Mouse (Mus musculus) brown adipose tissue, adult 24 weeks (tissue): Measurements from ENCODE around the gene F2rl3. TPM values are rescaled to one million over a fixed set of nuclear protein-coding genes. Genes with fewer than 3 reads are reported as not detected.

ENCODE experiments used
- H3K27ac ChIP-seq: fragments of 200-500 bp; replicated peaks from 2 replicates; pipeline ENCODE4 v1.5.1; 2012; ENCODE audit warnings: low read depth, mild to moderate bottlenecking, low read length
- H3K4me1 ChIP-seq: fragments of 200-500 bp; 2 replicates; pipeline ENCODE4 v1.6.1; 2012; ENCODE audit warnings: low read length, mixed read lengths; ENCODE audit not compliant: control insufficient read depth, insufficient read depth, insufficient read length
- H3K4me3 ChIP-seq: fragments of 200-500 bp; 2 replicates; pipeline ENCODE4 v1.5.1; 2012; ENCODE audit warnings: low read depth, mild to moderate bottlenecking, low read length, moderate library complexity; ENCODE audit not compliant: insufficient read depth
- polyA plus RNA-seq: library from polyadenylated mRNA; stranded (reverse); fragments of >200 nt; gene quantifications from 2 replicates; pipeline ENCODE4 v1.2.4, GENCODE M21; 2012; ENCODE audit not compliant: missing spikeins, insufficient read depth, insufficient read length

The F2rl3 gene
- polyA plus RNA-seq, 1 experiment, result 0.59 TPM

GRCm38 (mm10) chr8:72753781-72754180 is 7.9 kb upstream of the F2rl3 start:
- Histone ChIP-seq H3K4me3 (no peak overlapping the region), H3K27ac (no peak overlapping the region), H3K4me1 (no peaks in the 10 kb centered on the region)

DNA sequence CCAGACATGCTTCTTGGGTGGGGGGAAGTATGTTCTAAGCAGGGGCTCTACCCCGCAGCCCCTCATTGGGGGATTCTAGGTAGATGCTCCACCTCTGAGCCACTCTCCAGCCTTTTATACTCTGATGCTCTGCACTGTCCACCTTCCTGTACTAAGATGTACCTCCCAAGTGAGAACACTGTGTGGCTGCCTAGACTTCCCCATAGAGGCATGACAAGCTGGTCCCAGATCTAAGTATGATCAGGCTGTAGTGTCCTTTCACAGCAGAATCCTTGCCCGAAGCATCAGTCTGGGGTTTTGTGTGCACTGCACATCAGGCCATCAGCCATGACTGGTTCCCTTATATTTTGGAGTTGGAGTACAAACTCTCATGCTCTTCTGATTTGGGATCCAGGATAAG is 5.6 kb upstream of the F2rl3 start:
- no peaks in the 10 kb centered on the region for H3K4me1 ChIP-seq
- H3K4me3 ChIP-seq, result no peak overlapping the region
- no peak overlapping the region for H3K27ac ChIP-seq

- Histone ChIP-seq H3K4me1 (peaks cover 4% of the 10 kb centered on the region; the same call in 1 of the 2 replicates), H3K27ac (no peak overlapping the region), H3K4me3 (no peak overlapping the region)
These were observed 4.8 kb upstream of the F2rl3 start for GRCm38 (mm10) chr8:72756771-72757390.

DNA sequence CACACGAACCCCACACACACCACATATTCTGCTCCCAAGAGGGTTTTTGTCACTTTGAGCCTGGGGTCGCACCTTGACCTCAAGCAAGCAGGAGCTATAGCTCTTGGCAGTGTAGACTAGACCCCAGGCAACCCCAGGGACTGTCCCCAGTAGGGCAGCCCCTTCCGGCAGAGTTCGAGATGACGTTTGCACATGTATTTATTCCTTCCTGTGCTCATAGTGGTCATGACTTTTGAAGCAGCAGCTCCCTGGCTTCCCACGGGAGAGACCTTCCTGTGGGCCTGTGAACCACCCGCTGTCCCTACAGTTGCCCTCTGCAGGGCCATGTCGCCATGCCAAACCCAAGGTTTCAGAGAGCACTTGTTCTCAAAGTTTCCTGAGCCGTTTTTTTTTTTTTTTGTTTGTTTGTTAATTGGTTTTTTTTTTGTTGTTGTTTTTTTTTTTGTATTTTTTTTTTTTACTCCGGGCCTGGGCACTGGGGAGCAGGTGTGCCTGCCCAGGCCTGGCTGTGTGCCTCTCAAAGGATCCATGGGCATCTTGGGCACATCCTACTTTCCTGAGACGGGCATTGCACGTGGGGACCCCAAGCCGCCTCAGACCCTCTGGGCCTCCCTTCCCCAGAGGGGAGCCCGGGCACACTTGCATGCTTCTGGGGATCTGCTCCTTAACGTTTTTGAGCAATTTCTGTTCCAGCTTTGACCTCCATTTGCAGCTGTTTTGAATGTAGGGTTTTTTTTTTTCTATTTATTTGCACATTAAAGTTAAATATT is 4.1 kb upstream of the F2rl3 start:
- Histone ChIP-seq H3K4me3 (no peak overlapping the region), H3K27ac (no peak overlapping the region), H3K4me1 (peaks cover 4% of the 10 kb centered on the region)

DNA sequence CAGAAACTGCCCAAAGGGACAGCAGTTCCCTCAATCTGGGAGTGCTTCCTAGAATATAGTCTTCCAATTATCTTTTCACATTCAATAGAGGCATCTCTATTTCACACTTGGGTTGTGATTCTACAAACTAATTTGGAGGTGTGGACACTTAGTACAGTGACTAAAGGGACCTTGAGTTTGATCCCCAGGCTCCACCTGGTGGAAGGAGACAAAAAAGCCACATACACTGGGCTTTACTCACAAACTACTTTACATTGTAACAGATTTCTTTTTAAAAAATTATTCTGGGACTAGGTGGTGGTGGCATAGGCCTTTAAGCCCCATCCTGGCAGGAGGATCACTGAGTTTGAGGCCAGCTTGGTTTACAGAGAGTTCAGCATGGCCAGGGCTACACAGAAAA is 3.4 kb upstream of the F2rl3 start:
- Histone ChIP-seq H3K27ac (no peak overlapping the region), H3K4me3 (no peak overlapping the region)

GRCm38 (mm10) chr8:72760216-72760615 is 1.5 kb upstream of the F2rl3 start:
- peaks cover 8% of the 10 kb centered on the region for H3K4me1 ChIP-seq
- no peak overlapping the region for H3K4me3 ChIP-seq

More for the DNA sequence above, 3.4 kb upstream of the F2rl3 start:
- peaks cover 6% of the 10 kb centered on the region for H3K4me1 ChIP-seq

GRCm38 (mm10) chr8:72762306-72762705 is 626 bp downstream of the F2rl3 start:
- peak overlapping the region; percentile 60 for H3K4me3 ChIP-seq
- peak overlapping the region; percentile 78 for H3K27ac ChIP-seq
- H3K4me1 ChIP-seq, result peaks cover 8% of the 10 kb centered on the region

More at GRCm38 (mm10) chr8:72760216-72760615, 1.5 kb upstream of the F2rl3 start:
- H3K27ac ChIP-seq, result no peak overlapping the region

- Histone ChIP-seq H3K27ac (no peak overlapping the region), H3K4me3 (no peak overlapping the region), H3K4me1 (peaks cover 8% of the 10 kb centered on the region)
These were observed 4.0 kb downstream of the F2rl3 start for GRCm38 (mm10) chr8:72765696-72766095.

DNA sequence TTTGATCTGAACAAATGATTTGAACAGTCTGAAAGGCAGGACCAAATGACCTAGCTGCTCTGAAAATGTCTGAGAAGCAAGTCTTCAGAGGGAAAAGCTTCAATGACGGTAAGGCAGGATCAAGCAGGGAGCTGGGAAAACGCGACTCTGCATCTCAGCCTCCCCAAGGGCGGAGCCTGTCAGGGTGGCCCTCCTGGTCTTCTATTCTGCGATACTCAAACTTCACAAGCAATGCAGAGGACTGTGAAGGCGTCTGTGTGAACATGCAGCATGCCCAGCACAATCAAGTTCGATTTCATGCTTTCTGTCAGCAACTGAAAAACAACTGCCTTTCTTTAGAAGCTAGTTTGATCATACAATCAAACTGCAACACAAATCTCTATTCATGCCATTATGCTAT is 5.1 kb downstream of the F2rl3 start:
- Histone ChIP-seq H3K4me3 (no peak overlapping the region), H3K27ac (no peak overlapping the region), H3K4me1 (peaks cover 6% of the 10 kb centered on the region)

DNA sequence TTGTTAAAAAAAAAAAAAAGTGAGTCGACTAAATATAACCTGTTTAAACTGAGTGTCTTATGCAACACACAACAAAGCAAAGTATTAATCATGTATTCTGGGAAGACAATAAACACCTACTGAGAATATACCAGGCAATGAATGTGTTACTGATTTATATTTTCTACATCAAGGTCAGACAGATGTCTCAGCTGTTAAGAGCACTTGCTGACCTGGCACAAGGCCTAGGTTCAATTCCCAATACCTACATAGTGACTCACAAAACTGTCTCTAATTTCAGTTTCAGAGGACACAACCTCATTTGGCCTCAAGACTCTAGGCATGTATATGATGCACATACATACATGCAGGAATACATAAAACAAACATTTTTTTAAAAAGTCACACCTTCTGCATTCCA is 16.1 kb downstream of the F2rl3 start:
- no peak overlapping the region for H3K27ac ChIP-seq
- no peaks in the 10 kb centered on the region for H3K4me1 ChIP-seq
- no peak overlapping the region for H3K4me3 ChIP-seq

- Histone ChIP-seq H3K4me3 (no peak overlapping the region), H3K4me1 (no peaks in the 10 kb centered on the region), H3K27ac (no peak overlapping the region)
These were observed 19.0 kb downstream of the F2rl3 start for GRCm38 (mm10) chr8:72780644-72781043.

- Histone ChIP-seq H3K4me1 (no peaks in the 10 kb centered on the region), H3K4me3 (no peak overlapping the region), H3K27ac (no peak overlapping the region)
These were observed 39.9 kb downstream of the F2rl3 start for GRCm38 (mm10) chr8:72801583-72801982.

DNA sequence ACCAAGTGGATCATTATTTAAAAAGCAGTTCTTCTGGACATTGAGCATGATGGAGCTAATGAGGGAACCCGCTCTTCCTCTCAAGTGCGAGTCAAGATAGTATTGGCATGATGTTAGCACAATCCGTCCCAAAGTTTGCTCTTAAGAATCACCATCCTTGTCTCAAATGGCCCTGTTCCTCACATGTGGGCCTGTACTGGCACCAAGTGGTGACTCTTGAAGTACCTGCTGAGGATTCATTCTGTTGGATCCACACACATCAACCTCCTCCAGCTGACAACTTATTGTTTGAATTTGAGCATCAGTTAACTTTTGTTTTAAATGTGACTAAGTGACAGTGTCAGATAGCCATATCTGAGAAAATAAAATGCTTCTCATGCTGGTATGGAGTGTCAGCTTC is 51.0 kb downstream of the F2rl3 start:
- H3K27ac ChIP-seq, result no peak overlapping the region
- H3K4me1 ChIP-seq, result no peaks in the 10 kb centered on the region

More for the DNA sequence above, 51.0 kb downstream of the F2rl3 start:
- no peak overlapping the region for H3K4me3 ChIP-seq
